Mouse (Mus musculus) gastrocnemius, postnatal 36 days (tissue): ENCODE data around the gene Epha10. TPM values are rescaled to one million over a fixed set of nuclear protein-coding genes. Genes with fewer than 3 reads are reported as not detected.
"Not testable (repeated sequence)": the region's sequence is repeated elsewhere in the genome, so short reads cannot be mapped to it uniquely, and the experiment has no call there.

Source experiments
- DNase-seq, 2 experiments: peaks; one replicate each; pipeline ENCODE4 v3.0.0; 2022
- intact Hi-C: fragments of 180-260 bp; cut with DNase I; formaldehyde crosslinking; loops from one replicate; pipeline ENCODE4 v1.15.1; 2025
- total RNA-seq, 2 experiments: library from RNA; stranded (reverse); gene quantifications; 2 replicates each; pipeline ENCODE4 v1.2.3; 2021

The Epha10 gene
- total RNA-seq, 2 experiments from 2014 or later = not detected

GRCm38 (mm10) chr4:124890831-124891230 is 10.1 kb downstream of the Epha10 start:
- intact Hi-C loops = no loop called here
- DNase-seq = no peak

DNA sequence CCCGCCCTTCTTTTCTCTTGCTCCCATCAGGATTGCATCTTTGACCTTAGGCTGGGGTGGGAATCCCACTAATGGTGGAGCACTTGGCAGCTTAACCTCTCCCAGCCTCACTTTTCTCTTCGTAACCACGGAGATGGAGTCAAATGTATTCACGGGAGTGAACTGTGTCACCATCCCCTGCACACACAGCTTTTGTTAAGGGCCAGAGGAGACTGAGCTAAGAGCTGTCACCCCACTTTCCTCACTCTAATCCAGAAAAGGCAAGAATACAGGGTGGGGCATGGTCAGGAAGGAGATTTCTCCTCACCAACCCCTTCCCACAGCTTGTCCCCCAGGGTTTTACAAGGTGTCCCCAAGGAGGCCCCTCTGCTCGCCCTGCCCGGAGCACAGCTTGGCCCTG is 13.1 kb downstream of the Epha10 start:
- DNase-seq = no peak
- intact Hi-C loops = no loop called here

DNA sequence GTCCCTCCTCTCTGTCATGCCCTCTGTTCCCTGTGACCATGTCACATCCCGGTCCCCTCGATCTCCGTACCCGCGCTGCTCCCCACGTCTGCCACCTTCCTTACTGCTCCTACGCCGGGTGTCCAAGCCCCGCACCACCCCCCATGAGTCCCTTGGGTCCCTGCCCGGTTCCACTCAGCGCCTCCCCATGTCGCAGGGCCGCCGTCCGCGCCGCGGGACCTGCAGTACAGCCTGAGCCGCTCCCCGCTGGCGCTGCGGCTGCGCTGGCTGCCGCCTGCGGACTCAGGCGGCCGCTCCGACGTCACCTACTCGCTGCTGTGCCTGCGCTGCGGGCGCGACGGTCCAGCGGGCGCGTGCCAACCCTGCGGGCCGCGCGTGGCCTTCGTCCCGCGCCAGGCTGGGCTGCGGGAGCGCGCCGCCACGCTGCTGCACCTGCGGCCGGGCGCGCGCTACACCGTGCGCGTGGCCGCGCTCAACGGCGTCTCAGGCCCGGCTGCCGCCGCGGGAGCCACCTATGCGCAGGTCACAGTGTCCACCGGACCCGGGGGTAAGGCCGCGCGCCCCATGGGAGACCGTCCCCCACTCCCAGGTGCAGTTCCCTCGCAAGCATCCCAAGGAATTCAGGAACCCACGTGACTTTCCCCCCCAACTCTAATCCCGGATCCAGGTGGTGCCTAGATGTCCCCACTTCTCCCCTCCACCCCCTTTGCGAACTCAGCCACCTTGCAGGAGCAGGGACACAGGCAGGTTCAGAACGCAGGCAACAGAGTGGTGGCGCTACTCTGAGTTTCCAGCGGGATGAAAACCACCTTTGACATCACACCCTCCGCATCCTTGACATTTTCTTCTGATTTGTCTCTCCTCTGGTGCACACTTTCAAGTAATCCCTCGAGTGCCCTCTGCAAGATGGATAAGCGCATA is 14.1 kb downstream of the Epha10 start:
- intact Hi-C loops = no loop called here
- DNase-seq = no peak

DNA sequence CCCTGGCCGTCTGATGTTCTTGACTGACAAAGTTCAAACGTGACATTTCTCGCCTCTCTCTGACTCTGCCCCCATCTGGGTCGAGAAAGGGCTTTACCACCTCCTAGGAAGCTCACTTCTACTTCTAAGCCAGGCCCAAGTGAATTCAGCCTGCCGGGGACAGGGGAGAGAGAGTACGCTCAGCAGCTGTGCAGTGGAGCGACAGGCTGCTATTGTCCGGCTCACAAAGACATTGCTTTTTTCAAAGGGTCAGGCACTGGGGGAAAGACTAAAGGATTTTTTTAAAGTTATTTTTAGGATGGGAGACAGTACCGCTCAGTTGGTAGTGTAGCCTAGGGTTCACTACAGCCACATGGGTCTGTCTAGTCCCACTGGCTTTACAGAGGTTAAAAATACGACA is 17.7 kb downstream of the Epha10 start:
- intact Hi-C loops = no loop called here

GRCm38 (mm10) chr4:124899906-124900305 is 19.2 kb downstream of the Epha10 start:
- DNase-seq = no peak
- intact Hi-C loops = no loop called here

More for the DNA sequence above, 17.7 kb downstream of the Epha10 start:
- DNase-seq = no peak

- intact Hi-C loops = no loop called here
- DNase-seq = no peak
These were observed 24.7 kb downstream of the Epha10 start for GRCm38 (mm10) chr4:124905417-124905816.

- DNase-seq = no peak
- intact Hi-C loops = no loop called here
These were observed 25.5 kb downstream of the Epha10 start for GRCm38 (mm10) chr4:124905971-124906822.

DNA sequence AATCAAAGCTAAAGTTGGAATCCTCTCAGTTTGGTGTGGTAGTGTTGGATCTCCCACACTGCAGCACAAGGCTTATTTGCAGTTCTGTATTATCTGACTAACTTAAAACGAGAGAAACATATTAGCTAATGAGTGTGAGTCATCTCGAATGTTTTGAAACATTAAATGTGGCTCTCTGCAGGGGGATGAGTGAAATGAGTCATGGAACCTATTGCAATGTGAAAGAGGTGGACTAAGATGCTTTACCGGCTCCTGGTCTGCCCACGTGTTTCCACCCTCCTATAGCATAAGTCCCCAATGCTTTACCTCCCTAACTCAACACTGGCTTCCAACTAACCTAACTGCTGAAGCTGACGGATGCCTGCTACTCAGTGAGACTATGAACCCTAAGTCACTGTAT is 47.4 kb downstream of the Epha10 start:
- DNase-seq = no peak
- intact Hi-C loops = no loop called here

DNA sequence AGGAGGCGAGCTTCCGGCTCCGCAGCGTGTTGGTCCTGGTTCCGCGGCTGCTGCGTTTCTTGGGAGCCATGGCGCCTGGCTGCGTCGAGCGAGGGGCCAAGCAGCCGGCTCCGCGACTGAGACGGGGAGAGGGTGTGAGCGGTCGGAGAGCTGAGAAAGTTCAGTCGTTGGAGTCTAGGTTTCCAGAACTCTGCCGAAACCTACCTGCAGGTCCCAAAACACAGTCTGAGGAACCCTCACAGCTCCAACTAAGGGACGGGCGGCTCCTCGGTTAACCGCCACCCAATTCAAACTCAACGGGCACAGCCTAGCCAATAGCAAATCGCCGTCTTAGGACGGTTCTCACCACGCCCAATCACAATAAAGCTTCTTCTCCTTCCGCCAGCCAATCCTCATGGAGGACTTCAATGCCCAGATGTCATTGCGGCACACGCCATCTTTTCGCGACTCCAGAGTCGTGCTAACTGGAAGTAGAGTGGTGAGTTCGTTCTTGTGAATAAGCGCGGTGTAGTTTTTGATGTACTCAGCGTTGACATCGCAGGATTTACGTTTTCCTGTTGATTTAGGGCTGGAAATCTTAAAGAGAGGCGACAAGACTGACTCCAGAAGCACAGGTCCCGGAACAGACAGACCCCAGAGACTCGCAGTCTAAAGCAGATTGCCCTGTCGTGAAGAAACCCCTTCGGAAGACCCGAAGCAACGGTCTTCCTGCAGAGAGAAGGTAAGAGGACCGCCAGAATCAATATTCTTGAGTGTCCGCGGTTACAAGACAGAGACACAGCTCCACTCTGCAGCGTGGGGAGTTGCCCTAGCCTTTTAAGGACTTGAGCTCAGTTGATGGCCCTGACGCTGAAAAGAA is 56.1 kb downstream of the Epha10 start, which contains the start of gene 9930104L06Rik:
TSS of gene 9930104L06Rik (plus strand) at position 436 of the 859 bp plus-strand sequence.
- intact Hi-C loops = no loop called here
- DNase-seq = peak; percentile 83 to 89

GRCm38 (mm10) chr4:124939211-124939610 is 58.5 kb downstream of the Epha10 start, which contains the start of gene Cdca8:
Gene Cdca8 (minus strand): TSS chr4:124939311.
- intact Hi-C loops, DNase-seq: not testable (repeated sequence)

GRCm38 (mm10) chr4:124943022-124943421 is 62.3 kb downstream of the Epha10 start:
- peak; percentile 70 to 74 for DNase-seq
- intact Hi-C loops = loop anchor here (2.0 kb wide), 2 partner anchors 116 to 156 kb away; no protein-coding TSS in a partner anchor

DNA sequence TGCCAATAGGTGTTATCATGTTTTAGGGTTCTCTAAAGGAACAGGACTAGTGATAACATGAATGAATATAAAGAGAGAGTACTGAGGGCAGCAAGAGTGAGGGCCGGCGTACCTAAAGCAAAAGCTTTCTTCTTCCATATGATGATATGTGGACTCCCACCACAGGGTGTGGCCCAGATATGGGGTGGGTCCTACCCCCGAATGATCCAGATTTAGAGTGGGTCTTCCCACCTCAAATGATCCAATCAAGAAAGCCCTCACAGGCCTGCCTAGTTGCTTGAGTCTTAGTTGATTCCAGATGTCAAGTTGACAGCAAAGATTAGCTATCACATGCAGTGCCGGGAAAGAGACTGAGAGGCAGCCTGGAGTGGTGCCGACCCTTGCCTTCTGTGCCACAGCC is 63.1 kb downstream of the Epha10 start:
- intact Hi-C loops = loop anchor here (2.0 kb wide), 2 partner anchors 115 to 155 kb away; no protein-coding TSS in a partner anchor
- no peak for DNase-seq

GRCm38 (mm10) chr4:124944961-124945360 is 64.3 kb downstream of the Epha10 start:
- DNase-seq = no peak
- intact Hi-C loops = no loop called here

- no peak for DNase-seq
- intact Hi-C loops = no loop called here
These were observed 68.8 kb downstream of the Epha10 start for GRCm38 (mm10) chr4:124949488-124949887.

GRCm38 (mm10) chr4:124950181-124951035 is 69.7 kb downstream of the Epha10 start:
- no peak for DNase-seq
- intact Hi-C loops = loop anchor here (10.0 kb wide), 1 partner anchor 1676 kb away; no protein-coding TSS in a partner anchor

- no peak for DNase-seq
- intact Hi-C loops = loop anchor here (10.0 kb wide), 1 partner anchor 1676 kb away; no protein-coding TSS in a partner anchor
These were observed 70.3 kb downstream of the Epha10 start for GRCm38 (mm10) chr4:124951036-124951433.

DNA sequence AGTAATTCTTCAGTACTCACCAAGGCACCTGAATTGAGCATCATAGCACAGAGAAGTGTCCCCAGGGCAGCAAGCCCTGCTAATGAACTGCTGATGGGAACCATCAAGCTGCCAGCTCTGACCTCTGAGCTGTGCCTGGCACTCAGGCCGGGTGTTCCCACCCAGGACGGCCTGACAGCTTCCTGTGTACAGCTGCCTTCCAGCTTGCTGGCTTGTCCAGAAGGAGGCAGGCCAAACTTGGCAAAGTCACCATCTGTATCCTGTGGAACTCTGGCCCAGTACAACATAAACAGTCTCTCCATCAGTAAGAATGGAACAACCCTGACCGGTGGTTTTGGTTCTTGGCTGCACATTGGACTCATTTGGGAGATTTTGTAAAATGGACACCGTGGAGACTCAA is 72.8 kb downstream of the Epha10 start:
- DNase-seq = no peak
- intact Hi-C loops = loop anchor here (10.0 kb wide), 1 partner anchor 1679 kb away; no protein-coding TSS in a partner anchor

GRCm38 (mm10) chr4:124957284-124957683 is 76.6 kb downstream of the Epha10 start:
- no peak for DNase-seq
- intact Hi-C loops = loop anchor here (10.0 kb wide), 1 partner anchor 1682 kb away; no protein-coding TSS in a partner anchor

DNA sequence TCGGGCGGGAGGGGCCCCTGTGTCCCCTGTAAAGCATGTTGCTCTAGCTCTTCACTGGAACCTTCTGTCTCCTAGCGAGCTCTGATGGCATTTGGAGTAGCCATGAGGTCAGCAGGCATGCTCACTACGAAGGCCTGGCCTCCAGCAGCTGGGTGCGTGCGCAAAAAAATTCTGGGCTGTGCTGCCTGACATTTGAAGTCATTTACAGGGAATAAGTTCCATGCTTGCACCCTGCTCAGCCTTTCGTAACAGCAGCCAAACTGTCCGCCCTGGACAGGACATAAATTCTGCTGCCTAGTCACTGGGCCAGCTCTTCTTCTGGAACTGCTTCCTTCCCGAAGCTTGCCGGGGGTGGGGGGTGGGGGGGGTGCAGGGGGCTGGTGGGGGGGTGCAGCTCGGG is 78.4 kb downstream of the Epha10 start:
- intact Hi-C loops = loop anchor here (10.0 kb wide), 1 partner anchor 1684 kb away; no protein-coding TSS in a partner anchor
- no peak for DNase-seq
